Mouse (Mus musculus): ENCODE data around the gene Slc51a. TPM values are rescaled to one million over a fixed set of nuclear protein-coding genes. Genes with fewer than 3 reads are reported as not detected.

Slc51a gene
- polyA plus RNA-seq, 1 experiment from 2014 or later = 3.1 TPM

DNA sequence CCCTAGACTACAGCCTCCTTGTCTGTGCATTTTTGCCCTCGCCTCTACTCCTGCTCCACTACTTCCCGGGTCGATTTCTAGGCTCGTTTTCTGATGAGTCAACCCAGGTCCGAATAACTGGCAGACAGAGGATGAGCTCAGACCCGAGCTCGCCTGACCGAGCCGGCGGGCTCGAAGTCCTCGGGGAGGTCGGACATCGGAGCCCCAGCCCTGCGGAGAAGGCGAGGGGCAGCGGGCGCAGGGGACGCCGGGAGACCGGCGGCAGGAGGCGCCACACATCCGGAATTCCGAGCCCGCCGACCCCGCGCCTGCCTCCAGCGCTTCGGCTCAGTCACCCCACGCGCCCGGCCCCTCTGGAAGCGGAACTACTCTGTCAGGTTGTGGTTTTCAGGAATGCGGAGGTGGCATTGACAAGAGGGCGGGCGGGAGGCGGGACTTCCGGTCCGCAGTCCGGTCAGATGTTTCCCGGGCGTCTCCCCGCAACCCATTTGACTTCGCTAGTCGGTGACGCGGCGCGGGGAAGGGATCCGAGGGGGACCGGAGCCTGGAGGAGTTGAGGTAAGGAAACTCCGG lies 57.1 kb downstream of the Slc51a start, which contains the start of gene Pcyt1a:
TSS of gene Pcyt1a (plus strand) at position 448 of the 573 bp plus-strand sequence.
- DNase-seq (ENCODE audit: low spot score) = peak; percentile 95
- Histone ChIP-seq H3K4me2 (replicated peaks; ENCODE audit: low read depth) (peak within 1 kb of the TSS; percentile 93), H3K4me1 (replicated peaks; ENCODE audit: control insufficient read depth, insufficient read depth) (0 out of 2 replicates have a peak, but pooled peaks cover 4% of the 10 kb centered on the region), H3K4me3 (ENCODE audit: low read depth, low read length) (peak within 1 kb of the TSS; percentile 92), H3K36me3 (ENCODE audit: control insufficient read depth, insufficient read depth, low read length) (no peaks in the 10 kb centered on the region), H3K27ac (replicated peaks) (peak within 1 kb of the TSS; percentile 90), H3K9ac (ENCODE audit: low read length) (peak within 1 kb of the TSS; percentile 91), H3K27me3 (ENCODE audit: control insufficient read depth, insufficient read depth, low read length) (no peaks in the 10 kb centered on the region), H3K9me3 (ENCODE audit: control insufficient read depth, low read length) (no peaks in the 10 kb centered on the region)
- peak; percentile 97 for ATAC-seq (ENCODE audit: low FRiP score, low TSS enrichment)
- TF ChIP-seq CTCF (IDR thresholded peaks at IDR 0.05; ENCODE audit: low read depth) = peak; percentile 56; the same call in 1 of the 2 replicates
- peak; percentile 14 for TF ChIP-seq EP300 (optimal IDR thresholded peaks at IDR 0.05)
- under 1% methylated on average over 54 of the region's 54 CpGs for WGBS

DNA sequence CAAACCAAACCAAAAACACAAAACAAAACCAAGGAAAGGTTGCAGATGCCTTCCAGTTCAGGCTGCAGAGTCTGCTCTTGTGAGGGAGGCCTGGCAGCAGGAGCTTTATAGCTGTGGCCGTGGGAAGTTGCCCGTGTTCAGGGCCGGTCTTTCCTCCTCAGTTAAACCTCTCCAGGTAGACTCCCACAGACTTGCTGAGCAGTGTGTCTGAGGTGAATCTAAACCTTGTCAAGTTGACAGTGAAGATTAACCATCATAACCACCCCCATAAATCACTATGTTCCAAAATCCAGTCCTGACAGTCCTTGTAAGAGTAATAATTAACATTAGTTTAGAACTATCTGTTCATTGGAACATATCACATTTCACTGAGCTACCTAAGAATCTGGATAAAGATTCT lies 60.2 kb downstream of the Slc51a start:
- H3K27ac ChIP-seq (replicated peaks) = no peak overlapping the region
- no peaks in the 10 kb centered on the region for H3K27me3 ChIP-seq (ENCODE audit: control insufficient read depth, insufficient read depth, low read length)
- WGBS = 84% methylated on average over 3 of the region's 3 CpGs
- no peaks in the 10 kb centered on the region for H3K36me3 ChIP-seq (ENCODE audit: control insufficient read depth, insufficient read depth, low read length)
- TF ChIP-seq CTCF (IDR thresholded peaks at IDR 0.05; ENCODE audit: low read depth) (no peak), EP300 (optimal IDR thresholded peaks at IDR 0.05) (no peak)
- 0 out of 2 replicates have a peak, but pooled peaks cover 4% of the 10 kb centered on the region for H3K4me1 ChIP-seq (replicated peaks; ENCODE audit: control insufficient read depth, insufficient read depth)
- H3K9me3 ChIP-seq (ENCODE audit: control insufficient read depth, low read length) = no peaks in the 10 kb centered on the region
- no peak overlapping the region for H3K4me3 ChIP-seq (ENCODE audit: low read depth, low read length)
- ATAC-seq (ENCODE audit: low FRiP score, low TSS enrichment) (no peak), DNase-seq (ENCODE audit: low spot score) (no peak)
- H3K9ac ChIP-seq (ENCODE audit: low read length) = no peak overlapping the region
- H3K4me2 ChIP-seq (replicated peaks; ENCODE audit: low read depth) = no peak overlapping the region

Other genes with a start within 250 kb of the Slc51a start
- 11.7 and 11.8 TPM in 2 replicates for gene Fbxo45, start 240.7 kb downstream of the Slc51a start, polyA plus RNA-seq (2015; fragmentation: Nextera tagmentation; extraction: Ambion mirVana)
- 17.7 and 22.3 TPM in 2 replicates for gene Wdr53, start 240.7 kb downstream of the Slc51a start, polyA plus RNA-seq (2015; fragmentation: Nextera tagmentation; extraction: Ambion mirVana)
- gene Smco1, start 216.4 kb downstream of the Slc51a start, polyA plus RNA-seq (2015; fragmentation: Nextera tagmentation; extraction: Ambion mirVana) = 0.06 and 0.08 TPM in 2 replicates
- gene Rnf168, start 210.4 kb downstream of the Slc51a start, polyA plus RNA-seq (2015; fragmentation: Nextera tagmentation; extraction: Ambion mirVana) = 17.9 and 20.2 TPM in 2 replicates
- gene Ubxn7, start 155.6 kb downstream of the Slc51a start, polyA plus RNA-seq (2015; fragmentation: Nextera tagmentation; extraction: Ambion mirVana) = 8.0 and 8.2 TPM in 2 replicates
- gene Tm4sf19, start 87.4 kb downstream of the Slc51a start, polyA plus RNA-seq (2015; fragmentation: Nextera tagmentation; extraction: Ambion mirVana) = not detected in 2 replicates
- gene Tctex1d2, start 68.2 kb downstream of the Slc51a start, polyA plus RNA-seq (2015; fragmentation: Nextera tagmentation; extraction: Ambion mirVana) = 24.3 and 26.3 TPM in 2 replicates
- 30.8 and 38.6 TPM in 2 replicates for gene Pcyt1a, start 57.0 kb downstream of the Slc51a start, polyA plus RNA-seq (2015; fragmentation: Nextera tagmentation; extraction: Ambion mirVana)
- not detected in 2 replicates for gene Zdhhc19, start 8.4 kb upstream of the Slc51a start, polyA plus RNA-seq (2015; fragmentation: Nextera tagmentation; extraction: Ambion mirVana)
- gene Tfrc, start 121.0 kb upstream of the Slc51a start, polyA plus RNA-seq (2015; fragmentation: Nextera tagmentation; extraction: Ambion mirVana) = 45.6 and 50.0 TPM in 2 replicates
- 17.1 and 21.0 TPM in 2 replicates for gene Tnk2, start 156.0 kb upstream of the Slc51a start, polyA plus RNA-seq (2015; fragmentation: Nextera tagmentation; extraction: Ambion mirVana)
- 2.5 and 2.8 TPM in 2 replicates for gene Muc4, start 248.0 kb upstream of the Slc51a start, polyA plus RNA-seq (2015; fragmentation: Nextera tagmentation; extraction: Ambion mirVana)